Mouse (Mus musculus): ENCODE measurements around the gene Mapk3.
"Not testable (repeated sequence)": the region's sequence is repeated elsewhere in the genome, so short reads cannot be mapped to it uniquely, and the experiment has no call there.

Gene Mapk3

GRCm38 (mm10) chr7:126759050-126759671, at the start of gene Mapk3:
Mapk3 (plus strand) TSS chr7:126759601.
- peak; percentile 89 for DNase-seq

GRCm38 (mm10) chr7:126710266-126710665, 49.1 kb upstream of the Mapk3 start:
- no peak for DNase-seq

- no peak for DNase-seq
Observed at GRCm38 (mm10) chr7:126711910-126712309, 47.5 kb upstream of the Mapk3 start.

GRCm38 (mm10) chr7:126715679-126716078, 43.7 kb upstream of the Mapk3 start:
- no peak for DNase-seq

- DNase-seq: no peak
Observed at GRCm38 (mm10) chr7:126717566-126717965, 41.8 kb upstream of the Mapk3 start.

- DNase-seq: no peak
Observed at GRCm38 (mm10) chr7:126718787-126719337, 40.5 kb upstream of the Mapk3 start.

GRCm38 (mm10) chr7:126721635-126722034, 37.8 kb upstream of the Mapk3 start:
- no peak for DNase-seq

GRCm38 (mm10) chr7:126725077-126725476, 34.3 kb upstream of the Mapk3 start:
- no peak for DNase-seq

- DNase-seq: no peak
Observed at GRCm38 (mm10) chr7:126725667-126726066, 33.7 kb upstream of the Mapk3 start.

- not testable (repeated sequence) for DNase-seq
Observed at GRCm38 (mm10) chr7:126730256-126730789, 29.1 kb upstream of the Mapk3 start.

GRCm38 (mm10) chr7:126736122-126736521, 23.3 kb upstream of the Mapk3 start:
- no peak for DNase-seq

GRCm38 (mm10) chr7:126739551-126739950, 19.9 kb upstream of the Mapk3 start:
- peak; percentile 11 for DNase-seq

- no peak for DNase-seq
Observed at GRCm38 (mm10) chr7:126740132-126740735, 19.2 kb upstream of the Mapk3 start.

GRCm38 (mm10) chr7:126740977-126741376, 18.4 kb upstream of the Mapk3 start:
- no peak for DNase-seq

- no peak for DNase-seq
Observed at GRCm38 (mm10) chr7:126741452-126741851, 17.9 kb upstream of the Mapk3 start.

GRCm38 (mm10) chr7:126741964-126742482, 17.4 kb upstream of the Mapk3 start:
- no peak for DNase-seq

GRCm38 (mm10) chr7:126746066-126746465, 13.3 kb upstream of the Mapk3 start:
- DNase-seq: no peak

GRCm38 (mm10) chr7:126746798-126747197, 12.6 kb upstream of the Mapk3 start:
- DNase-seq: no peak

GRCm38 (mm10) chr7:126748824-126749223, 10.6 kb upstream of the Mapk3 start:
- no peak for DNase-seq

GRCm38 (mm10) chr7:126749582-126750343, 9.6 kb upstream of the Mapk3 start:
- DNase-seq: no peak

- DNase-seq: peak; percentile 62
Observed at GRCm38 (mm10) chr7:126754866-126755265, 4.5 kb upstream of the Mapk3 start.

GRCm38 (mm10) chr7:126758539-126758938, 862 bp upstream of the Mapk3 start:
- no peak for DNase-seq
